Mouse (Mus musculus) testis, adult 2 months (tissue): ENCODE measurements around the gene Tlr5.

ENCODE experiments used
- CTCF ChIP-seq: fragments of 200-500 bp; IDR thresholded peaks from 2 replicates; pipeline ENCODE4 v1.5.1; 2012; ENCODE audit warnings: low read depth, mild to moderate bottlenecking, inconsistent platforms, low read length, moderate library complexity; ENCODE audit not compliant: control insufficient read depth, insufficient read depth, insufficient replicate concordance
- POLR2A ChIP-seq: fragments of 200-500 bp; IDR thresholded peaks from 2 replicates; pipeline ENCODE4 v1.6.1; 2012; ENCODE audit warnings: low read depth, mild to moderate bottlenecking, inconsistent platforms, low read length, moderate library complexity; ENCODE audit not compliant: control insufficient read depth

DNA sequence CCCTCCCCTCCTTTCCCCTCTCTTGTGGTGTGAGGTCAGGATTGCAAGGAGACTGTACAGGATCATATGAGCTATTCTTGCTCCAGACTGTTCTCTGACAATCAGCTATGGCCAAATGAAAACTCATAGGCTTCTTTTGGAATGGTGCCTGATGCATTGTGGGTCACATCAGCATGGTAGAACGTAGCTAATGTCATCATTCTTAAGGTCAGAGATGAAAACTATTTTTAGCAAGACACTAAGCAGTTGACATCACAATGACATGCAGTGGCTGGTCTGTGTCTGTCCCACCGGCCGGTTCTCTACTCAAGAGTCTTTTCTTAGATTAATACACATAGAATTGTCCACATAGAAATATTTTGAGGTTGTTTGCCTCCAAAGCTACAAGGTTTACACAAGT, 48.9 kb upstream of the Tlr5 start:
- no peak for TF ChIP-seq POLR2A
- no peak for TF ChIP-seq CTCF
